Mouse (Mus musculus) midbrain, embryonic 10.5 days (tissue): ENCODE measurements at regions not wholly inside any gene's neighbourhood (a gene's known extent, or its start where the extent isn't known, plus 50 kb on each side); places are given as distances from the start of the nearest gene placed in this dataset.

Experiments
- DNase-seq: peaks from one replicate; pipeline ENCODE4 v3.0.0-alpha.2; 2017; ENCODE audit warnings: low spot score
- H3K27ac ChIP-seq: fragments of 300-500 bp; sonication (generic); replicated peaks from 2 replicates; pipeline ENCODE4 v1.5.1; 2016; ENCODE audit warnings: mild to moderate bottlenecking
- H3K27me3 ChIP-seq: fragments of 300-500 bp; sonication (generic); 2 replicates; pipeline ENCODE4 v1.6.1; 2016; ENCODE audit warnings: low read depth, mild to moderate bottlenecking; ENCODE audit not compliant: poor library complexity, severe bottlenecking
- H3K36me3 ChIP-seq: fragments of 300-500 bp; sonication (generic); 2 replicates; pipeline ENCODE4 v1.6.1; 2016; ENCODE audit warnings: mild to moderate bottlenecking, moderate library complexity
- H3K4me1 ChIP-seq: fragments of 300-500 bp; sonication (generic); 2 replicates; pipeline ENCODE4 v1.6.1; 2016
- H3K4me3 ChIP-seq: fragments of 300-500 bp; sonication (generic); 2 replicates; pipeline ENCODE4 v1.5.1; 2016; ENCODE audit warnings: mild to moderate bottlenecking, moderate library complexity
- H3K9me3 ChIP-seq: fragments of 300-500 bp; sonication (generic); replicated peaks from 2 replicates; pipeline ENCODE4 v1.6.1; 2016; ENCODE audit warnings: mild to moderate bottlenecking
- WGBS: fragments of 180-500 bp; shearing (Covaris S2); methylation state at CpG from one replicate; pipeline ENCODE4 v1.1.7; 2016; 5-methylcytosine and 5-hydroxymethylcytosine counted together

DNA sequence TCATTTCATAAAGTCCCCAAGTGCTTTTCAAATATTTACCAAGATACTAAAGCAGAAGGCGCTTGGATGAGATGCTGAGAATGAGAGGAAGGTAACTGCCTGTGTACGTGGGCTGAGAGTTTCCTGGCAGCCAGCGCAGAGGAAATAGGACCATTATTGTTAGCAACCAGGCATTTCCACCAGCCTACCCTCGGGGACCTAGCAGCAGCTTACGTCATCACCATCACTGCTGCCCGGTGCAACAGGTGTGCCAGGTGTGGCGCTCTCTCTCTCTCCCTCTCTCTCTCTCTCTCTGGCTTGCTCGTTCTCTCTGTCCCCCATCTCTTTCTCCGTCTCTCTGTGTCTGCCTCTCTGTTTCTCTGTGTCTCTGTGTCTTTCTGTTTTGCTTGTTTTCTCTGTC lies 55.1 kb upstream of the Fam222a start:
- H3K9me3 ChIP-seq = no peaks in the 10 kb centered on the region
- H3K4me1 ChIP-seq = peaks cover 26% of the 10 kb centered on the region
- peaks cover 56% of the 10 kb centered on the region for H3K27me3 ChIP-seq
- no peaks in the 10 kb centered on the region for H3K36me3 ChIP-seq
- H3K4me3 ChIP-seq = no peak overlapping the region
- no peak for DNase-seq
- H3K27ac ChIP-seq = peak overlapping the region; percentile 29; the same call in 1 of the 2 replicates
- 38% methylated on average over 9 of the region's 9 CpGs for WGBS

DNA sequence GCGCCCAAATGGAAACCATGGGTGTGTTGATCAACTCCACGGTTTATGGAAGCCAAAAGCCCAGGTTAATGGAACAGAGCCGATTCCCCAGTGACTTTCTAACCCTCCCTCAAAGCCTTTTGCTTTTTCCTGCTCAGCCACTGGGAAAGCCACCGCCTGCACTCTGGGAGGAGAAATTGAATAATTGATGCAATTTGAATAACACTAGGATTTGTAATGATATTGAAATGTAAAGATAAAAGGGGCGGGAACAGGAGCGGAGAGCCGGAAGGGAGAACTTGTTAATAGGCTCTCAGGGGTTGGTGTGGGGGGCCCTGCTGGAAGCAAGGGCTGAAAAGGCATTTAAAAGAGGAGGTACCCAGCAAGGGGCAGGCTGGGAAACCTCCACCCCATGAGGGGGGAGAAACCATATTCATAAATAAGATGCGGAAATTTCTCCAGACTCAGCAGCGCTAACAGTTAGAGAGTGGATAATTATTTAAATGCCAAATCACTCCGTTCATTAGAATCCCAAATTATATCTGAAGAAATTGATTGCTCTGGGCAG lies 53.8 kb upstream of the Fam222a start:
- Histone ChIP-seq H3K36me3 (no peaks in the 10 kb centered on the region), H3K27ac (no peak overlapping the region), H3K27me3 (peaks cover 56% of the 10 kb centered on the region), H3K9me3 (no peaks in the 10 kb centered on the region), H3K4me1 (peaks cover 26% of the 10 kb centered on the region), H3K4me3 (peak overlapping the region; percentile 15; the same call in 1 of the 2 replicates)
- 15% methylated on average over 10 of the region's 10 CpGs for WGBS
- DNase-seq = no peak

DNA sequence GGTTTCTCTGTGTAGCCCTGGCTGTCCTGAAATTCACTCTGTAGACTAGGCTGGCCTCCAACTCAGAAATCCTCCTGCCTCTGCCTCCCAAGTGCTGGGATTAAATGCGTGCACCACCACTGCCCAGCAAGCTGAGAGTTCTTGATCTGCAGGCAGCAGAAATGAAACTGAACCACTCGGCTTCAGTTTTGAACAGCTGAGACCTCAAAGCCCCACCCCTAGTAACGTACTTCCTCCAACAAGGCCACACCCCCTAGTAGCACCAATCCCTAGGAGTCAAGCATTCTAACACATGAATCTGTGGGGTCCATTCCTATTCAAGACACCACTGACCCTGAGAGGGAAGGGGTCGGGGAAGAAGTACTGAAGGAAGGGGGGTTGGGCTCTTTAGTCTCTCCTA lies 50.8 kb upstream of the Fam222a start:
- Histone ChIP-seq H3K4me1 (peaks cover 30% of the 10 kb centered on the region), H3K36me3 (no peaks in the 10 kb centered on the region), H3K9me3 (no peaks in the 10 kb centered on the region), H3K27me3 (peaks cover 37% of the 10 kb centered on the region), H3K4me3 (no peak overlapping the region), H3K27ac (no peak overlapping the region)
- WGBS = 88% methylated on average over 4 of the region's 4 CpGs
- no peak for DNase-seq

DNA sequence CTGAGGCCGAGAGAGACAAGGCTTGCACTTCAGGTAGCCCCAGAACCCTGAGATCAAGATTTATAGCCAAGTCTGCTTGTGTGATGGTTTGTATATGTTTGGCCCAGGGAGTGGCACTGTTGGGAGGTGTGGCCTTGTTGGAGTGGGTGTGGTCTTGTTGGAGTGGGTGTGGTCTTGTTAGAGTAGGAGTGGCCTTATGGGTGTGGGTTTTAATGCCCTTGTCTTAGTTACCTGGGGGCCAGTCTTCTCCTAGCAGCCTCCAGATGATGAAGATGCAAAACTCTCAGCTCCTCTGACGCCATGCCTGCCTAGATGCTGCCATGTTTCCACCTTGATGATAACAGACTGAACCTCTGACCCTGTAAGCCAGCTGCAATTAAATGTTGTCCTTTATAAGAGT lies 49.8 kb upstream of the Fam222a start:
- Histone ChIP-seq H3K36me3 (no peaks in the 10 kb centered on the region), H3K27ac (no peak overlapping the region), H3K4me3 (no peak overlapping the region), H3K27me3 (peaks cover 30% of the 10 kb centered on the region), H3K4me1 (peaks cover 26% of the 10 kb centered on the region), H3K9me3 (no peaks in the 10 kb centered on the region)
- no peak for DNase-seq
- WGBS = 91% methylated on average over 2 of the region's 2 CpGs
